Mouse (Mus musculus) frontal cortex, postnatal 25 days (tissue): ENCODE results near the gene Spag7.
A peak's percentile ranks its signal among the peaks of the same experiment; 100 is the strongest.

ENCODE experiments used
- DNase-seq, 2 experiments: peaks; one replicate each; pipeline ENCODE4 v3.0.0; 2022; ENCODE audit warnings: low spot score in 2 of 2

Gene Spag7

GRCm38 (mm10) chr11:70643051-70643450 lies 26.2 kb downstream of the Spag7 start:
- DNase-seq: no peak

GRCm38 (mm10) chr11:70641241-70641640 lies 28.0 kb downstream of the Spag7 start:
- no peak for DNase-seq

- DNase-seq: no peak
Measured at GRCm38 (mm10) chr11:70639976-70640375, 29.2 kb downstream of the Spag7 start.

GRCm38 (mm10) chr11:70638714-70639278 lies 30.4 kb downstream of the Spag7 start, which contains the start of gene Gp1ba:
Gp1ba (plus strand) TSS chr11:70639122.
- DNase-seq: peak in 1 of 2 experiments; percentile 1

- DNase-seq: no peak
Measured at GRCm38 (mm10) chr11:70638293-70638692, 30.9 kb downstream of the Spag7 start.

- DNase-seq: no peak
Measured at GRCm38 (mm10) chr11:70637764-70638163, 31.5 kb downstream of the Spag7 start.

- DNase-seq: no peak
Measured at GRCm38 (mm10) chr11:70635601-70636000, 33.6 kb downstream of the Spag7 start.

GRCm38 (mm10) chr11:70630129-70630528 lies 39.1 kb downstream of the Spag7 start:
- no peak for DNase-seq

GRCm38 (mm10) chr11:70629557-70629956 lies 39.7 kb downstream of the Spag7 start:
- no peak for DNase-seq

GRCm38 (mm10) chr11:70628431-70628830 lies 40.8 kb downstream of the Spag7 start:
- no peak for DNase-seq

GRCm38 (mm10) chr11:70626877-70627276 lies 42.3 kb downstream of the Spag7 start:
- peak in 1 of 2 experiments; percentile 1 for DNase-seq

- DNase-seq: no peak
Measured at GRCm38 (mm10) chr11:70625473-70625872, 43.7 kb downstream of the Spag7 start.

- no peak for DNase-seq
Measured at GRCm38 (mm10) chr11:70623053-70623742, 46.0 kb downstream of the Spag7 start.

- no peak for DNase-seq
Measured at GRCm38 (mm10) chr11:70621972-70622814, 47.0 kb downstream of the Spag7 start.

GRCm38 (mm10) chr11:70619101-70619500 lies 50.1 kb downstream of the Spag7 start, which contains the start of gene Chrne:
Chrne (minus strand) TSS chr11:70619216.
- DNase-seq: no peak

GRCm38 (mm10) chr11:70615516-70616093 lies 53.6 kb downstream of the Spag7 start, which contains the start of gene 4930544D05Rik:
4930544D05Rik (plus strand) TSS chr11:70615848.
- DNase-seq: no peak

- DNase-seq: no peak
Measured at GRCm38 (mm10) chr11:70615074-70615473, 54.1 kb downstream of the Spag7 start.
